Mouse (Mus musculus) urinary bladder, postnatal 4 days (tissue): ENCODE data around the gene Klhdc8a.

Experiments used
- DNase-seq, 2 experiments: peaks; one replicate each; pipeline ENCODE4 v3.0.0; 2021 to 2022; ENCODE audit warnings: low spot score in 2 of 2

The Klhdc8a gene

DNA sequence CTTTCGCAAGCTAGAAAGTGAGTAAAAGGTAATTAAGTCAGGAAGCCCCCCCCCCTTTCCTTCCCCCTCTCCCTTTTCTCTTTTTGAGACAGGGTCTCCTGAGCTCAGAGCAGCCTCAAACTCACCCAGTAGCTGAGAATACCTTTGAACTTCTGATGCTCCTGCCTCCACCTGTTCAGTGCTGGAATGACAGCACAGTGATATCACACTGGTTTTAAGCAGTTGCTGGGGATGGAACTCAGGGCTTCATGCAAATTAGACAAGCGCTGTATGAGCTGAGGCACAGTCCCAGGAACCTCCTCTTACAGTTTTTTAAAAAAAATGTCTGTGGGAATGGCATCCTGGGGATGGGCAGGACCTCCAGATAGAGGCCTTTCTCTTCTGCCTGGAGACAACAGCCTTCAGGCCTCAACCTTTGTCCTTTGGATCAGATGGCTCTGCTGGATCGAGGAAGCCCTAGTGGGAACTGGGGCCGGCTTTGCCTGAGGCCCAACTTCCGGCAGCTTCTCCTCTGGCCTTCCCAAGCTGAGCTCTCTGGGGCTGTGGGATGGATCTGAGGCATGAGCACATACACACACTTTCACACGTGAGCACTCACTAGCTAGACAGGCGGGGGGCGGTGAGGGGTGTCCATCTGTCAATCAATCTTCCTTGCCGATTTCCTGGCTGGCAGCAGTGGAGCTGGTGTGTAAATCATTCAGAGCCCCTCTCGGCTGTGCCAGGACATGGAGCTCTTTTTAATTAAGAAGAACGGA lies 7.3 kb upstream of the Klhdc8a start:
- DNase-seq: no peak

DNA sequence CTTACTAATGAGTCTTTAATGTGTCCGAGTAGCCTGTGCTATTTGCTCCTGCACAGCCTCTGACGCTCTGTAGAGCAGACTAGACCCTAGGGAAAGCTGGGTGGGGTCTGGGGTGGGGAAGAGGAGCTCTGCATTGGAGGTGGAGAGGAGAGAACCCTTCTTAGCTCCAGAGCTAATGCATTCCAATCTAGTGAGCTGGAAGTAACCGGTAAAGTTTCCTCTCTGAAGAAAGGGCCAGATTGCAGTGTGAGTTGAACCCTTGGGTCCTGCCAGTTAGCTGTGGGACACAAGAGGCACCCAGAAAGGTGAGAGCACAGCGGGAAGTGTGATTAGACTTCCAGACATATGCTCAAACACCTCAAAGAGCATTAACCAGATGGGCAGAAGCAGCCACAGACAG lies 6.7 kb upstream of the Klhdc8a start:
- no peak for DNase-seq

DNA sequence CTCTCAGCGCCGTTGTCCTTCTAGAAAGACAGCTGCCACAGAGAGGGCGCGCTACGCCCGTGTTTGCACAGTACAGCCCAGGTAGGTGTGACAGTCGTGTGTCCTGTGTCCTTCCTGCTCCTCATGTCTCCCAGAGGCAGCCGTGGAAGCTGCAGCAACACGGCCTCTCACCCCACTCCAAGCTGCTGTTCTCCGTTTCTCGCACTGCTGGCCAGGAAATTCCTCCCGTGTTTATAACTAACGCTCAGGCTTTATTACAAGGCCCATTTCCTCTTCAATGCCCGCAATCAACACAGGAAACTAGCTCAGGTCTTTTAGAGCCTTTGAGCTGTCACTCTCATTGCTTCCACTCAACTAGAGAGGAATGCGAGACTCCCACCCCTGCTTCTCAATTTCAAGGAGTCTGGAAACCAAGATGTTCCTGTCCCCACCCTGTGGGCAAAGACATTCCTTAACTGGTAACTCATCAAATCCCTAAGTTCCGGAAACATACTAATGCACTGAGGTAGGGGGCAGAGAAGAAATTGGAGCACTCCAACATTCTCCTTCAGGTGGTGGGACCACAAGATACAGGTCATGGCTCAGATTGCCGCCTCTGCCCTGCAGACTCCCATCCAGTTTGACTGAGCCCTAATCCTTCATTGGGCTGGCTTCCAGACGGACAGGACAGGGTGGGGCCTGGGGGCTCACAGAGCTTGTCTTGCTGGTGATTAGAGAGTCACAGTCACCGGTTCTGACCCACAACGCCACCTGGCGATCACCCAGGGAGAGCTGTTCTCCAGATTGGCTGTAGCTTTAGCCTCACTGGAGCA lies 5.9 kb upstream of the Klhdc8a start:
- DNase-seq: no peak

DNA sequence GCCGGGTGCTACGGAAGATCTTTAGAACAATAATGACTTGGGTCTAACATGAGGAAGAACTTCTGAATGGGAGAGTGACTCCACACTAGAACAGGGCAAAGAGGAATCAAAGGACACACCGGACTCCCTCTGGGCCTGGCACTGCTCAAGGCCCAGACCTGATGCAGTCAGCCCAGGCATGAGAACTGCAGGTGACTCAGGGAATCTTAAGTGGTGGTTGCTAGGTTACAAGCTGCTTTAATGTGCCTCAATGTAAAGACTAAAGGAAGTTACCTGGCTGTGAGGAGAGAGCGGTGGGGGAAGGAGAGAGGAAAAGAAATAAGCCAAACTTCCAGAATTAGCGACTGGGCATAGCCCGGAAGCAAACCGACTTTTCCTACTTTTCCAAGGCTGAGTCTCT lies 2.9 kb upstream of the Klhdc8a start:
- DNase-seq: no peak

DNA sequence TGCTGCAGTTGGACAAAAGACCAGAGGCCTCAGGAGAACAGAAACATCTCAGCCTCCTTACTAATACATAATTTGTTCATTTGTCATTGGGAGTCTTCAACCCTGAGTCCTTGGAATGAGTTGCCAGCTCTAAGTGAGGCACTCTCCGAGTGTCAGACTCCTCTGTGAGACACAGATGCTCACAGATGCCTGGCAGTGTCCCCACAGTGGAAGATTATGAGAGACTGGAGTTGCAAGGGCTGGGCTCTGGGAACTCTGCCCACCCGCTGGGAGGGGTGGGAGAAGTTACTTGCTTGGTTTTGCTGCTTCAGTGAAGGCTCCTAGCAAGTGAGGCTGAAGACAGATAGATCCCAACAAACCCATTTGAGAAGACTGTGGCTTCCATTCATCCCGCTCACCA lies 2.4 kb upstream of the Klhdc8a start:
- DNase-seq: peak in 1 of 2 experiments; percentile 58

DNA sequence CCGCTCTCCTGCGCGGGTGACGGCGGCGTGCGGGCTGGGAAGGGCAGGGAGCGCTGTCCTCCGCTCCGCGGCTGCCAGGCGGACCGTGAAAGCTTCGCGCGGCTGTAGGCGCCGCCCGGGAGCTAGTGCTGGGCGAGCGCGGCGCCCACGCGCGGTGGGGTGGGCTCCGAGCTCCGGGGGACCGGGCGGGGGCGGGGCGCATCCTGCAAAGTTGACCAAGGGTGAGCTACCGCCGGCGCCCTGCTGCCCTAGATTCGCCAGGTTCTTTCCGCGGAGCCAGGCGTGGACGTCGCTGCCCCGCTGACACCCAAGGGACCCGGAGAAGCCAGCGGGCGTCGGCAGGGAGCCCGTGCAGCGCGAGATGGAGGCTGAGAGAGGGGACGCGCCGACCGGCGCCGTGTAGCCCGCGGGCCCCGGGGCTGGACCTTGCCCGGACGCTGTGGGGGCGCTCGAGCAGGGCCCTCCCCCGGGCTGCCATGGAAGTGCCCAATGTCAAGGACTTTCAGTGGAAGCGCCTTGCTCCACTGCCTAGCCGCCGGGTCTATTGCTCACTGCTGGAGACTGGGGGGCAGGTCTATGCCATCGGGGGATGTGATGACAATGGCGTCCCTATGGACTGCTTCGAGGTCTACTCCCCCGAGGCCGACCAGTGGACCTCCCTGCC lies 507 bp downstream of the Klhdc8a start:
- no peak for DNase-seq

DNA sequence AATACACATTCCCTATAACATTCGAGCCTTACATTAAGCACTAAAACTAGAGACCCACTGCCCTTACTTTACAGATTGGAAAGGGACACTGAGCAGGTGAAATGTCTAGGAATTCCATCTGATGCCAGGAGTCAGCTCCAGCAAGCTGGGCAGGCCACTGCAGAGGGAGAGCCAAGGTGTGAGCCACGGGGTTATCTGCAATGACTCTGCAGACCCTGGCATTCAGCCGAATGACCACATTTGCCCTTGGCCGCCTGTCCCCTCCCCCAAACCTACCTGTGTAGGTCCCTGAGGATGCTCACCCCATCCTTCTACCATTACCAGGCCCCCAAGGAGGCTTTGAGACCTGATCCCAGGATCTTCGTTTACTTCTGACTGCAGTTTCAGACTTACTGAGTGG lies 1.3 kb downstream of the Klhdc8a start:
- DNase-seq: no peak

DNA sequence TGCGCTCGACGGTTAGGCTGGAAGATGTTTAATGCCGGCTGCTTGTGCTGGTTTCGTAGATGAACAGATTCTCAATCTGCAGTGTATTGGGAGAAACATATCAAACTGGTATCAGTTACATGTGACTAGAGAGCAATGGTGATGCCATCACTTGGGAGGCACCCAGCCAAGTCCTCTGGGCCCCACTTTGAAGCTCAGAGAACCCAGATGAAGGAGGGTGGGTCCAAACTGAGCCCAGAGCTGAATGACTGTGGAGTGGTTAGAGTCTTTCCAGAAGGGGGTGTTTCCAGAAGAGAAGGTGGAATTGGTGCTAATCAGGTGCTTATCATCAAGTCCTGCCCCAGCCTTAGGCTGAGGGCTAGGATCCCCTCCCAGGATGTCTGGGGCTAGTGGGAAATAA lies 2.8 kb downstream of the Klhdc8a start:
- DNase-seq: no peak

DNA sequence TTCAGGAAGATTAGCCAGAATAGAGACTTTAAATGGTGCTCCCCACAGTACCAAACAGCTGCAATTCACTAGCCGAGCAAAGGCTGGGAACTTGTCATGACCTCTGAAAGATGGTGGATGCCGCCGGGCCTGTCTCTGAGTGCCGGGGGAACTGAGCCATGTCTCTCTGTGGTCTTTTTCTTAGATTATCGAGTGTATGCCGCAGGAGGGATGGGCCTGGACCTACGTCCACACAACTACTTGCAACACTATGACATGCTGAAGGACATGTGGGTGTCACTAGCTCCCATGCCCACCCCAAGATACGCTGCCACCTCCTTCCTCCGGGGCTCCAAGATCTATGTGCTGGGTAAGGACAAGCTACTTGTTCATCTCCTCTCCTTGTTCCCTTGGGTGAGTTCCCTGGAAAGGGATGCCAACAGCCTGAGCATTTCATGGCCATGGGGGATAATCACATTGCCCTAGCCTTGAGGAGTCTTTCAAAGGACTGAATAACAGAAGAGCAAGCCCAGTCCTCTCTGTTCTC lies 4.0 kb downstream of the Klhdc8a start:
- no peak for DNase-seq

DNA sequence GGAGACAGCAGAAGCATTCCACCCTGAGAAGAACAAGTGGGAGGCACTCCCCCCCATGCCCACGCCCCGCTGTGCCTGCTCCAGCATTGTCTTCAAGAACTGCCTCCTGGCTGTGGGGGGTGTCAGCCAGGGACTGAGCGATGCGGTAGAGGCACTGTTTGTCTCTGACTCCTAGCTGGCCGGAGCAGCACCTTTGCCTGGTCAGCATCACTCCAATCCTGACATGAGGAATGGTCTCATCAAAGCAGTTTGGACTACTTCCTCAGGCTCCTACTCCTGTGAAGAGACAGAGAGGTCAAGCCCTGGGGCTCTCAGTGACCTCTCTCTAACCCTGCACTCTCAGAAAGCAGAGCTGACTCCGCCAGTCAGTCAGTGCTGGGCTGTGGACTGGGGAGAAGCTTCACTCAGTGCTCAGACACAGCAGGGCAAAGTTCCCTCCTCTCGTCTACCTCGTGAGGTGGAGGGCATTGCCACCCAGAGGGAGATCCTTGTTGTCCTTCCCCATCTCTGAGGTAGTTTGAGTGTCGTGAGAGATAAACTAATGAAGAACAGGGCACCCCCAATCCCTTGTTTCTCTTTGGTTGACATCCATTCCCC lies 6.3 kb downstream of the Klhdc8a start:
- no peak for DNase-seq

DNA sequence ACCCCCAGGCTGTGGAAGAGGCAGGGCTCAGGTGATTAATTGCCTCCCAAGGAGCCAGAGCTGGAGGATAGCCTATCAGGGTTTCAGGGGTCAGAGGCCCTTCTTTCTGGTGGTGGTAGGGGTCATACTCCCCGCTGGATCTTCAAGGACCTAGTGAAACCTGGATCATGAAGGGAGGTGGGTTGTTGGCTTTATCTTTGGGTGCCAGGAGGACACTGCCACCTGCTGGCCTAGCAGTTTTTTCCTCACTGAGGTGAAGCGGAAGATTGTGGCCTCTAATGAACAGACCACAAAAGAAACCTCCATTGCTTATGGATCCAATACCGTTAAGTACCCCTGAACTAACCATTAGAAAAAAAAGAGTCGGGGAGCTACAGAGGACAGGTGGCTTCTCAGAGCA lies 7.7 kb downstream of the Klhdc8a start:
- DNase-seq: no peak

DNA sequence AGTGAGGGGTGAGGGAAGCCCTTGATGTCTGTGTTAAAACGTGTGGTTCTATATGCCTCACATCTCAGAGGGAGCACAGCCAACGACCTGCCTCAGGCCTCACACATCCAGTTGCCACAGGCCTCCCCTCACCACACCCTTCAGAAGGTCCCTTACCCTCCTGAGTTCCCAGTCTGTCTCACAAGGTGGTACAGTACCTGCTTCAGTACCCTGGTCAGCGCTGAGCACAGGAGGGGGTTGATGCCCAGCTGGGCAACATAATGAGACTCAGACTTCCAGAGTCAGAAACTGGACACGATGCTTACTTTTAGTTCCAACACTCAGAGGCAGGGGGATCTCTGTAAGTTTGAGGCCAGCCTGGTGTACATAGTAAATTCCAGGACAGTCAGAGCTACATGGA lies 8.4 kb downstream of the Klhdc8a start:
- DNase-seq: no peak

DNA sequence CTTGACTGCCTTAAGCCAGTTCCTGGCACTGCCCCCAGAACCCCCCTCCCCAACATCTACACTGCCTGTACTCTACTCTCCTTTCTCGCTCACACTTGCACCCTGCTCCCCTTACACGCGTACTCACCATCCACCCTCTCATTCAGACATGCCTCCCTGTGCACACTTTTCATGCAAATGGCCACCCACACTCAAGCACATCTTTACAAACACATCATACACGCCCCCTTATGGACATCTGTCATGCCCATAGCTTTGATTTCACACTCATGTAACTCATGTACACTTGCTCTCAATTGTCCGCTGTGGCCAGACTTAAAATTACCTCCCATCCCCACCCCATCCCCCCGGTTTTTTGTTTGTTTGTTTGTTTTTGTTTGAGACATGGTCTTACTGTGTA lies 9.5 kb downstream of the Klhdc8a start:
- DNase-seq: no peak

DNA sequence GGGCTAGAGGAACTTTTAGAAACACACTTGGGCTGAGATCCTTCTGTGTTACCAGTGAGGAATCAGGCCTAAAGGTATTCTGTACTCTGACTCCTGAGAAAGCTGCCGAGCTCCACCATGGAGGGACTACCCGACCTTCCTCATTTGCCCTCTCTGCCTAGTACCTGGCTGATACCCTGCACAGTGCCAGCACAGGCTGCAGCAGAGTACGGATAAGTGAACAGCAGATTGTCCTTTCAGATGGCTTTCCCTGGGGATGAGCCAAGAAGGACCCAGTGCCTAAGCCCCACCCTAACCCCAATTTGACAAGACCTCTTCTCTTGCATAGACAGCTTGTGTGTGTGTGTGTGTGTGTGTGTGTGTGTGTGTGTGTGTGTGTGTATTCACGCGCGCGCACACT lies 10.2 kb downstream of the Klhdc8a start:
- no peak for DNase-seq

DNA sequence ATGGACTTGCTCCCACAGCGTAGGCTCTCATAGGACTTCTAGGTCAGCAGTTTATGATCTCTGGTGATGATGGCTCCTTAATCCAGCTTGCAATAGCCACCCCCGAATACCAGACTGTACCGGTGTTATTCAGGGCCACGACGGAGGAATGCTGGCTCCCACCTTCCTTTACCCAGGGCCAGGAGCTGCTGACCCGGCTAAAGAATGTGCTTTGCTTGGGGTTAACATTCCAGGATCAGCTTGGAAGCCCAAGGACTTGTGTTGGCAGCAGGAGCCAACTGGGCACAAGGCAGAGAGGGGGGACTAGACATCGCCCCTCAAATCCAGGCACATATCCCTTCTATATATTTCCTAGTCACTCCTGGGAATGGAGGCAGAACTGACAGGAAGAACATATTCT lies 12.3 kb downstream of the Klhdc8a start:
- DNase-seq: no peak

DNA sequence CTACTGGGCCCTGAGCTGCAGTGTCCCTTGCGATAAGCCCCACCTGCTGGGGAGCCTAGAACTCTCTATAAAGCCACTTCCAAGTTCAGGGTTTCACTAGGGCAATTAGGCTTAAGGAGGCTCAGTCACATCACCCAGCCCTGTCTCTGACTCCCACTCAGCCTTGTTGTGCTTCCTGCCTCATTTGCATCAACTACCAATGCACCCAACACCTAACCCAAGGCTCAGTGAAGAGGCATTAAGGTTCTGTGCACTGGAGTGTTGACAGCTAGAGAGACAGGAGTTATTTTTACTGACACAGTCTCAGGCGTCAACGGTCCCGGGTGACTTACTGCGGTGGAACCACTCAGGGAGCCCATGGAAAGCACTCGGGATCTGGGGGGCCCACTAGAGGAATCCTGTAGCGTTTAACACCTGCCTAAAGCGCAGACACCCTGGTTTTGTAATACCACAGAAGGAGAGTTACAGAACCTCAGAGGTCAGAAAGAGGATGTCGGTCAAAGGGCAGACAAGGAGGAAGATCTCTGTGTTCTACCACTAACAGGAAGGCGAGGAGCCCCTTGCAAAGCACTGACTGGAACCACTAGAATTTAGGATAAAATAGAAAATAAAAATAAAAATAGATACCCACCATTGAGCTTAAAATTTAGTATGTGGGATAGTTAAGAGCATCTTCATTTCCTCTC lies 12.9 kb downstream of the Klhdc8a start:
- no peak for DNase-seq

DNA sequence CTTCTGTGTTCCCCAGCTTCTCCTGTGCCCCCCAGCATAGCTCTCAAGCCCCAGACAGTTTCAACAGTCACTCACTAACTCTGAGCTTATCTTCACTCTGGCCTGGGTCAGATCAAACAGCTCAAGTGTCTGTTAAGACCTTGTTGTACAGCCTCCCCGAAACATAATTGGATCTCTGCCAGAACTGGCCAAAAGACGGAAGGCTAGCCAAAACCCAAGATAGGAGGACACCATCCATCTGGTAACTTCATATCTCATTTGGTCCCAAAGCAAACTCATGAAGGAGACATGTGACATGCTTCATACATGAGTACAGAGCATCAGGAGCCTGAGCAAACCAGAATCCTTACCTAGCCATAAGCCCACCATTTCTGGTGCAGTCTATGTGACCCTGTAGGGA lies 13.6 kb downstream of the Klhdc8a start:
- DNase-seq: no peak

DNA sequence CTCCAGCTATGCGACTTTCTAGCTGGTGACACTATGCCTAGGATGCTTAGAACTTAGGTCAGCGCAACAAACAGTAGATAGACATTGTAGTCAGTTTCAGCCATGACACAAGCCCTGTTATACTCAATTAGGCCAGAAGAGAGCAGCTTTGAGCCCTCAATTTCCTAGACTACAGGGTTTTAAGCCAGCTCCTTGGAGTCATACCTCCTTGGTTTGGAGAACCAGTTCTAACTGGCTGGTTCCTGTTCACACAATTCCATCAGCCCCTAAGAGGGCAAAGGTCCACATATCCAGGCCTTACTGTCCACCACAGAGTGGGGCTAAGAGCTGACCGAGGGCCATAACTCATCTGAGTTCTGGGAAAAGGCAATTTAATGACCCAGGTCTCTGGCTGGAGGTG lies 14.3 kb downstream of the Klhdc8a start:
- no peak for DNase-seq

DNA sequence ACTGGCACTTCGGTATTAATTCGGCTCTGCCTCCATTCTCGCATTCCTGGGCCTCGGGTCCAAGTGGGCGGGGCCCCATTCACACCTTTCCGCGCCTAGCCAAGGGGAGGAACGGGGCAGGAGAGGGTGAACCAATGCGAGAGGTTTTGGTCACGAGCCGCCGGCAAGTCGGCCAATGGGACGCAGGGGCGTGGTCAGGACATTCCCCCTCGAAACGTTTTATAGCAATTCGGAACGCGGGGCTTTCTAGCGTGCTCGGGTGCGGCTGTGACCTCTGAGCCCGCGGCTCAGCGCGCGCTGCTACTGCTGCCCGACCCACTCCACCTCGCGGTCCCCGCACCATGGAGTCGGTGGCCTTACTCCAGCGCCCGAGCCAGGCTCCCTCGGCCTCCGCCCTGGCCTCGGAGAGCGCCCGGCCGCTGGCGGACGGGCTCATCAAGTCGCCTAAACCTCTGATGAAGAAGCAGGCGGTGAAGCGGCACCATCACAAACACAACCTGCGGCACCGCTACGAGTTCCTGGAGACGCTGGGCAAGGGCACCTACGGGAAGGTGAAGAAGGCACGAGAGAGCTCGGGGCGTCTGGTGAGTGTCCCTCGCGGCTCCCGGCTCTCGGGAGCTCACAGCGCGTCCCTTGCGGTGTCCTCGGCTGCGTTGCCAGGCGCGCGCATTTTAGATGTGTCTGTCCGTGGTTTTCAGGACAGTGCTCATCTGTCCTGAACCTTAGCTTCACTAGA lies 17.6 kb downstream of the Klhdc8a start, which contains the start of gene Nuak2:
Nuak2 (plus strand) TSS at position 238 of the 736 bp plus-strand sequence.
- DNase-seq: peak; percentile 79 to 80

DNA sequence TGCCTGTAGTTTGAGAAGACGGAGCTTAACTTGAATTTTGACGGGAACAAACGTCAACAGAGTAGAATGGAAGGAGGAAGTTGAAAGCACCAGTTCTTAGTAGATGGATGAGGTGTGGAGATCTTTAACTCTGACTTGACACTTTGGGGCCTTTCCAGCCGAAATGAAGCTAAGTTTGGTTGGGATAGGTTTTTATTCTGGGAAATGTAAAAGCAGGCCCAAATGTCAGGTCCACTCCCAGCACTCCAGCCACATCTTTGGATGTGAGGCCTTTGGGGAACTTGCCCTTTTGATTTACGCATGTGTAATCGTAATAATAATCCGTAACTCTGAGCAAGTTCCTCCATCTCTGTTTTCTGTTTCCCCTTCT lies 18.2 kb downstream of the Klhdc8a start:
- DNase-seq: no peak

DNA sequence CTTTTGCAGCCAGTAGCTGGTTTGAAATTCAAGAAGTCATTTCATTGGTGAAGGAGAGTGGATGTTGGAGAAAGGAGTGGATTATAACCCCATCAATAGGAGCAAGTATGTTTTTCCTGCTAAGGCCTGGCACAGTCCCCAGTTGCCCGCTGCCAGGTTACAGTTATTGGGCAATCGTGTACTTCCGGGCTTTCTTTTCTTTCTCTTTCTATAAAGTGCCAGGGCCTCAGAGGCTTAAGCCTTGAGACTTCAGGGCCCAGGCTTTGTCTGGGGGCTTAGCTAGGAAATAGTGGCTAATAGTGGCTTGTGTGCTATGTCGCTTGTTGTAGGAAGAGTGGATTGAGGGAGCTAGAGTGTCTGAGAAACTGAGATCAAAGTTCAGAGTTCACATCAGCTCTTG lies 19.0 kb downstream of the Klhdc8a start:
- no peak for DNase-seq
